Mouse (Mus musculus): ENCODE results near the gene Nup214.

GRCm38 (mm10) chr2:31948801-31949200 lies 25.4 kb upstream of the Nup214 start:
- no peak for TF ChIP-seq CTCF (IDR thresholded peaks at IDR 0.05; ENCODE audit: borderline replicate concordance, control insufficient read depth, extremely low read depth, insufficient read depth, low read length, poor library complexity)
- TF ChIP-seq POLR2A (IDR thresholded peaks at IDR 0.05; ENCODE audit: control insufficient read depth, extremely low read depth, insufficient read depth, low read length, poor library complexity): no peak

Measured in thymus, adult 2 months (tissue).